Mouse (Mus musculus): ENCODE results near the gene Galr3. TPM values are rescaled to one million over a fixed set of nuclear protein-coding genes. Genes with fewer than 3 reads are reported as not detected.

Gene Galr3
- total and polyA plus RNA-seq, 3 experiments: not detected

GRCm38 (mm10) chr15:79060887-79061565 is 19.3 kb downstream of the Galr3 start:
- peaks cover 2% of the 10 kb centered on the region; the same call in 1 of the 2 replicates for H3K79me2 ChIP-seq (replicated peaks; ENCODE audit: control insufficient read depth, insufficient read depth, low read length)
- 76% methylated on average over 14 of the region's 14 CpGs for WGBS
- intact Hi-C loops (cut with DNase I): no loop called here
- no peak overlapping the region for H3K9ac ChIP-seq (ENCODE audit: low read depth, low read length)
- H3K27me3 ChIP-seq (ENCODE audit: control insufficient read depth, insufficient read depth, low read length): no peaks in the 10 kb centered on the region
- no peaks in the 10 kb centered on the region for H3K36me3 ChIP-seq (ENCODE audit: control insufficient read depth, insufficient read depth, low read length)
- TF ChIP-seq CTCF (IDR thresholded peaks at IDR 0.05): no peak
- TF ChIP-seq POLR2A (IDR thresholded peaks at IDR 0.05; ENCODE audit: insufficient read depth, low read depth, low read length): no peak
- TF ChIP-seq EP300 (IDR thresholded peaks at IDR 0.05; ENCODE audit: insufficient read depth, low read depth, low read length): no peak
- peaks cover 2% of the 10 kb centered on the region for H3K4me1 ChIP-seq (ENCODE audit: control insufficient read depth, insufficient read depth, low read length)
- no peak for DNase-seq
- no peak overlapping the region for H3K4me3 ChIP-seq
- H3K27ac ChIP-seq: no peak overlapping the region

- H3K27me3 ChIP-seq (ENCODE audit: control insufficient read depth, insufficient read depth, low read length): no peaks in the 10 kb centered on the region
- peak within 1 kb of the TSS; percentile 93 for H3K9ac ChIP-seq (ENCODE audit: low read depth, low read length)
- peaks cover 2% of the 10 kb centered on the region; the same call in 1 of the 2 replicates for H3K79me2 ChIP-seq (replicated peaks; ENCODE audit: control insufficient read depth, insufficient read depth, low read length)
- peak within 1 kb of the TSS; percentile 71 for H3K4me3 ChIP-seq
- under 1% methylated on average over 80 of the region's 80 CpGs for WGBS
- DNase-seq: peak; percentile 93 to 98
- H3K4me1 ChIP-seq (ENCODE audit: control insufficient read depth, insufficient read depth, low read length): peaks cover 2% of the 10 kb centered on the region
- H3K36me3 ChIP-seq (ENCODE audit: control insufficient read depth, insufficient read depth, low read length): no peaks in the 10 kb centered on the region
- H3K27ac ChIP-seq: peak within 1 kb of the TSS; percentile 81
- TF ChIP-seq EP300 (IDR thresholded peaks at IDR 0.05; ENCODE audit: insufficient read depth, low read depth, low read length): no peak
- TF ChIP-seq POLR2A (IDR thresholded peaks at IDR 0.05; ENCODE audit: insufficient read depth, low read depth, low read length): peak; percentile 78
- TF ChIP-seq CTCF (IDR thresholded peaks at IDR 0.05): no peak
- intact Hi-C loops (cut with DNase I): loop anchor here (2.0 kb wide), 1 partner anchor 34 kb away; the partner anchor contains the start of gene H1f0
Measured at GRCm38 (mm10) chr15:79062376-79063159, 20.9 kb downstream of the Galr3 start, which contains the start of gene Ankrd54. Gene Ankrd54, minus strand, starts transcription at chr15:79062893.

GRCm38 (mm10) chr15:79063160-79063740 is 21.6 kb downstream of the Galr3 start:
- no peak for DNase-seq
- H3K36me3 ChIP-seq (ENCODE audit: control insufficient read depth, insufficient read depth, low read length): no peaks in the 10 kb centered on the region
- intact Hi-C loops (cut with DNase I): loop anchor here (2.0 kb wide), 1 partner anchor 34 kb away; the partner anchor contains the start of gene H1f0
- TF ChIP-seq EP300 (IDR thresholded peaks at IDR 0.05; ENCODE audit: insufficient read depth, low read depth, low read length) (no peak), CTCF (IDR thresholded peaks at IDR 0.05) (no peak), POLR2A (IDR thresholded peaks at IDR 0.05; ENCODE audit: insufficient read depth, low read depth, low read length) (no peak)
- no peaks in the 10 kb centered on the region for H3K27me3 ChIP-seq (ENCODE audit: control insufficient read depth, insufficient read depth, low read length)
- H3K4me1 ChIP-seq (ENCODE audit: control insufficient read depth, insufficient read depth, low read length): peaks cover 2% of the 10 kb centered on the region
- peaks cover 2% of the 10 kb centered on the region; the same call in 1 of the 2 replicates for H3K79me2 ChIP-seq (replicated peaks; ENCODE audit: control insufficient read depth, insufficient read depth, low read length)
- H3K9ac ChIP-seq (ENCODE audit: low read depth, low read length): 0 out of 2 replicates have a peak overlapping the region, but pooled peaks have one; percentile 27
- peak overlapping the region; percentile 4; the same call in 1 of the 2 replicates for H3K27ac ChIP-seq
- WGBS: 9% methylated on average over 14 of the region's 14 CpGs
- H3K4me3 ChIP-seq: peak overlapping the region; percentile 42

GRCm38 (mm10) chr15:79065086-79065770 is 23.5 kb downstream of the Galr3 start:
- Histone ChIP-seq H3K27ac (no peak overlapping the region), H3K4me1 (ENCODE audit: control insufficient read depth, insufficient read depth, low read length) (peaks cover 2% of the 10 kb centered on the region), H3K4me3 (no peak overlapping the region), H3K9ac (ENCODE audit: low read depth, low read length) (no peak overlapping the region), H3K27me3 (ENCODE audit: control insufficient read depth, insufficient read depth, low read length) (no peaks in the 10 kb centered on the region), H3K79me2 (replicated peaks; ENCODE audit: control insufficient read depth, insufficient read depth, low read length) (peaks cover 2% of the 10 kb centered on the region; the same call in 1 of the 2 replicates), H3K36me3 (ENCODE audit: control insufficient read depth, insufficient read depth, low read length) (no peaks in the 10 kb centered on the region)
- 50% methylated on average over 8 of the region's 8 CpGs for WGBS
- no peak for TF ChIP-seq CTCF (IDR thresholded peaks at IDR 0.05)
- no peak for TF ChIP-seq POLR2A (IDR thresholded peaks at IDR 0.05; ENCODE audit: insufficient read depth, low read depth, low read length)
- TF ChIP-seq EP300 (IDR thresholded peaks at IDR 0.05; ENCODE audit: insufficient read depth, low read depth, low read length): no peak
- intact Hi-C loops (cut with DNase I): no loop called here
- no peak for DNase-seq

GRCm38 (mm10) chr15:79066276-79066675 is 24.6 kb downstream of the Galr3 start:
- Histone ChIP-seq H3K4me3 (no peak overlapping the region), H3K36me3 (ENCODE audit: control insufficient read depth, insufficient read depth, low read length) (no peaks in the 10 kb centered on the region), H3K27ac (no peak overlapping the region), H3K27me3 (ENCODE audit: control insufficient read depth, insufficient read depth, low read length) (no peaks in the 10 kb centered on the region), H3K79me2 (replicated peaks; ENCODE audit: control insufficient read depth, insufficient read depth, low read length) (peaks cover 2% of the 10 kb centered on the region; the same call in 1 of the 2 replicates), H3K9ac (ENCODE audit: low read depth, low read length) (no peak overlapping the region), H3K4me1 (ENCODE audit: control insufficient read depth, insufficient read depth, low read length) (peaks cover 2% of the 10 kb centered on the region)
- TF ChIP-seq POLR2A (IDR thresholded peaks at IDR 0.05; ENCODE audit: insufficient read depth, low read depth, low read length): no peak
- TF ChIP-seq CTCF (IDR thresholded peaks at IDR 0.05): no peak
- no peak for DNase-seq
- intact Hi-C loops (cut with DNase I): no loop called here
- 60% methylated on average over 2 of the region's 2 CpGs for WGBS

Measured in heart, adult 2 months (tissue).